Mouse (Mus musculus): ENCODE data around the gene Fbxw11. TPM values are rescaled to one million over a fixed set of nuclear protein-coding genes. Genes with fewer than 3 reads are reported as not detected.

Fbxw11 gene
- polyA plus RNA-seq, 1 experiment from 2014 or later, result 15.4 TPM

DNA sequence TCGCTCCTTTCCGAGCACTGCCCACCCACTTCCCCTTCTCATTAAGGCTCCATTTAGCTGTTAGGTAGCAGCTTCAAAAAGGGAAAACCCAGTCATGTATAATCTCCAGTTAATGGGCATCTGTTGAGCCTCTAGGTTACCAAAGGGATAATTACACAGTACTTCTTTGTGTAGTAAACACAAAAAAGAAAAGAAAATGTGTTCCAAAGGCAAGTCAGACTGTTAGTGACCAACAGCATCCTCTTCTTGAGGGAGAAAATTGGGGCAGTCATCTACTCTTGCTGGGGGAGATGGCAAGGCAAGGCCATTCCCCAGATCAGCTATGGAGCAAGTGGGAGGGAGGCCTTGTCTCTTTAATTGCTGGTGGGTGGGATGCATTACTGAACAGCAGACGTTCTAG lies 65.0 kb downstream of the Fbxw11 start:
- DNase-seq (no peak), ATAC-seq (no peak)
- Histone ChIP-seq H3K9me3 (ENCODE audit: low read length) (no peaks in the 10 kb centered on the region), H3K4me3 (ENCODE audit: low read depth, low read length) (no peak overlapping the region), H3K27ac (ENCODE audit: low read depth) (no peak overlapping the region), H3K27me3 (ENCODE audit: insufficient read depth, low read length) (no peaks in the 10 kb centered on the region), H3K4me1 (ENCODE audit: insufficient read depth) (no peaks in the 10 kb centered on the region; the same call in 1 of the 2 replicates), H3K36me3 (replicated peaks; ENCODE audit: insufficient read depth, low read length) (peaks cover 4% of the 10 kb centered on the region; the same call in 1 of the 2 replicates), H3K4me2 (ENCODE audit: low read depth, low read length) (no peak overlapping the region), H3K9ac (replicated peaks) (no peak overlapping the region)
- 62% methylated on average over 3 of the region's 3 CpGs for WGBS (ENCODE audit: insufficient replicate concordance)
- TF ChIP-seq EP300 (IDR thresholded peaks at IDR 0.05; ENCODE audit: low read depth), result no peak
- no peak for TF ChIP-seq CTCF (IDR thresholded peaks at IDR 0.05; ENCODE audit: low read depth)

DNA sequence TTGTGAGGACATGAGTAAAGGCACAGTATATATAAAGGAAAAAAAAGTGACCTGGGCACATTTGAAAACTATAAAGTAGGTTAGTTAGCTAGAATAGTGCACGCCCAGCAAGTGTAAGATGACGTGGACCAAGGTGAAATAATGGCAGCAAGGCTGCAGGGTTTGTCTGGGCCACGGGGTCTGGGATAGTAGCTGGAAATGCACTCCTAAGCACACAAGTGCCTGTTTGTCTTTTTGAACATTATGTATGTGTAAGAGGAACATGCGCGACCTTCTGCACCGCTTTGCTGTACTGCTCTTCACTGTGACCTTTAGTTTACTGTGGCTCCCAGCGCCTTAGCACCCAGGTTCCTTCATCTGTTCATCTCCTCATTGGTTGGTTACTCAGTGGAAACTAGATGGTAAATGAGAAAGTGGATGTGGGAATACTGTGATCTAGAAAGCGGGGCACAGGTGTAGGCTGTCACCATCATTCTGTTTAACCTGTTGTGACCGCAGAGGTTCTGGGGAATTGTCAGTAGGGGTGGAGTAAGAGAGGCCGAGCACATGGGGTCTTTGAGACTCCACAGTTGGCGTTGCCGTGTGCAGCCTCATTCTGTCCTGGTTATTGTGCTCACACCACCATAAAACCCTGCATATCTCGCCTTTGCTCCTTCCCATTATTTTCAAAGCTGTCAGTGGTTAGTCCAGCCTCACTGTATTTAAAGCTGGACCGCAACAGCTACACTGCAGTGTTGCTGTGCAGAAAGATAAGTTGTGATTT lies 66.4 kb downstream of the Fbxw11 start:
- Histone ChIP-seq H3K4me3 (ENCODE audit: low read depth, low read length) (no peak overlapping the region), H3K27ac (ENCODE audit: low read depth) (no peak overlapping the region), H3K27me3 (ENCODE audit: insufficient read depth, low read length) (no peaks in the 10 kb centered on the region), H3K9me3 (ENCODE audit: low read length) (no peaks in the 10 kb centered on the region), H3K4me2 (ENCODE audit: low read depth, low read length) (no peak overlapping the region), H3K36me3 (replicated peaks; ENCODE audit: insufficient read depth, low read length) (peaks cover 7% of the 10 kb centered on the region; the same call in 1 of the 2 replicates), H3K9ac (replicated peaks) (no peak overlapping the region), H3K4me1 (ENCODE audit: insufficient read depth) (no peaks in the 10 kb centered on the region)
- no peak for DNase-seq
- no peak for ATAC-seq
- TF ChIP-seq EP300 (IDR thresholded peaks at IDR 0.05; ENCODE audit: low read depth) (no peak), CTCF (IDR thresholded peaks at IDR 0.05; ENCODE audit: low read depth) (no peak)
- WGBS (ENCODE audit: insufficient replicate concordance), result 71% methylated on average over 14 of the region's 14 CpGs

DNA sequence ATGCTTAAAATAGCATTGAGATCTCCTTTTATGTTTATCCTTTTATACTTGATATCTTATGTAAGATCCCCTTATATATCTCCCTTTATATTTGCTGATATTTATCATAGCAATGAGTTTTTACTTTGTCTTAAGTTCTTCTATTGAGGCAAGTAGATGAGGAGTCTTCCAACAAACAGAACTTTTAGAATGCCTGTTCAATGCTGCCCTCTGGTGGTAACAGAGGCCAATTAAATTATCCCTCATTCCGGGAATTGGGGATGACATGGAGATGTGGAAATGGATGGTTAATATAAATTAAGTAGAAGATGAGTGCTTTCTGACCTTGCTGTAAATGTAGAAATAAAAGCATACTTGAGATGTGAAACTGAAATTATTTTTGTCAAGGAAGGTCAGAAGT lies 67.0 kb downstream of the Fbxw11 start:
- no peak overlapping the region for H3K27ac ChIP-seq (ENCODE audit: low read depth)
- DNase-seq (peak; percentile 34), ATAC-seq (no peak)
- H3K9me3 ChIP-seq (ENCODE audit: low read length), result no peaks in the 10 kb centered on the region
- 14% methylated on average over 1 of the region's 1 CpGs for WGBS (ENCODE audit: insufficient replicate concordance)
- H3K4me3 ChIP-seq (ENCODE audit: low read depth, low read length), result no peak overlapping the region
- no peak overlapping the region for H3K4me2 ChIP-seq (ENCODE audit: low read depth, low read length)
- H3K4me1 ChIP-seq (ENCODE audit: insufficient read depth), result no peaks in the 10 kb centered on the region
- H3K27me3 ChIP-seq (ENCODE audit: insufficient read depth, low read length), result no peaks in the 10 kb centered on the region
- TF ChIP-seq EP300 (IDR thresholded peaks at IDR 0.05; ENCODE audit: low read depth) (no peak), CTCF (IDR thresholded peaks at IDR 0.05; ENCODE audit: low read depth) (peak; percentile 90)
- H3K9ac ChIP-seq (replicated peaks), result no peak overlapping the region
- H3K36me3 ChIP-seq (replicated peaks; ENCODE audit: insufficient read depth, low read length), result peaks cover 10% of the 10 kb centered on the region; the same call in 1 of the 2 replicates

DNA sequence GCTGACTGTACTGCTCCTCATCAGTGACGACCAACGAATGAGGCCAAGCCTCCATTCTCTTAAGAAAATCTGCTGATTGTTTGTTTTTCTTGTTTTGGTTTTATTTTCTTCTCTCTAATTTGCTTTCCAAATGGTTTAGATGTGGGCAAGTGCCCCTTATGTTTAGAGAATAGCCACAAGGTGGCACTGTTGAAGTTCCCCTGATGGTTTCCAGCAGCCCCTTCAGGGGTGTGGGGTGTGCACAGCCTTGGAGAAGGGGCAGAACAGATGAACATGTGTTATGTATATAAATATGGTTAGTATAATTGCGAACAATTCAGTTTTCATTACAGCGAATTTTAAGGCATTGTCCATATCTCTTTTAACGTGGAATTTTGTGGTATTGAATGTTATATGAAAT lies 71.7 kb downstream of the Fbxw11 start:
- Histone ChIP-seq H3K4me3 (ENCODE audit: low read depth, low read length) (no peak overlapping the region), H3K27ac (ENCODE audit: low read depth) (no peak overlapping the region), H3K4me2 (ENCODE audit: low read depth, low read length) (no peak overlapping the region), H3K9ac (replicated peaks) (no peak overlapping the region), H3K36me3 (replicated peaks; ENCODE audit: insufficient read depth, low read length) (peaks cover 11% of the 10 kb centered on the region; the same call in 1 of the 2 replicates), H3K9me3 (ENCODE audit: low read length) (no peaks in the 10 kb centered on the region), H3K4me1 (ENCODE audit: insufficient read depth) (peaks cover 2% of the 10 kb centered on the region; the same call in 1 of the 2 replicates), H3K27me3 (ENCODE audit: insufficient read depth, low read length) (no peaks in the 10 kb centered on the region)
- 66% methylated on average over 5 of the region's 5 CpGs for WGBS (ENCODE audit: insufficient replicate concordance)
- DNase-seq, result no peak
- no peak for ATAC-seq
- TF ChIP-seq EP300 (IDR thresholded peaks at IDR 0.05; ENCODE audit: low read depth) (no peak), CTCF (IDR thresholded peaks at IDR 0.05; ENCODE audit: low read depth) (peak; percentile 60)

DNA sequence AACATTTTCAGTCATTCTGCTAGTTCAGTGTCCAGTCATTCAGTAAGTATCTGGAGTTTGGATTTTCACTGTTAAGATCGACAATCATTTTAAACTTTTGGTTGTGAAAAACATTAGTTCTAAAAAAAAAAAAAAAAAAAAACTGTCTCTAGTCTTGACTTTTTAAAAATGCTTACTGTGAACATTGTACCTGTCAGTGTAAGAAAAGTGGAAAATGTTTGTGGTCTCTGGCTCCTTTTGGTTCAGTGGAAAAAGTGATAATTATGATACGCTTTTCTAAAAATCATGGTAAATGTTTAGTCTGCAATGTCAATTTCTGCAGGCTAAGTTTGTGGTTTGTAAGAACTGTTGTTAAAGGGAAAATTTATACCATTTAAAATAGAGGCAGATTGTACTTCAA lies 72.4 kb downstream of the Fbxw11 start:
- peaks cover 2% of the 10 kb centered on the region; the same call in 1 of the 2 replicates for H3K4me1 ChIP-seq (ENCODE audit: insufficient read depth)
- 85% methylated on average over 2 of the region's 2 CpGs for WGBS (ENCODE audit: insufficient replicate concordance)
- ATAC-seq (no peak), DNase-seq (no peak)
- no peak overlapping the region for H3K4me3 ChIP-seq (ENCODE audit: low read depth, low read length)
- peaks cover 11% of the 10 kb centered on the region; the same call in 1 of the 2 replicates for H3K36me3 ChIP-seq (replicated peaks; ENCODE audit: insufficient read depth, low read length)
- H3K27me3 ChIP-seq (ENCODE audit: insufficient read depth, low read length), result no peaks in the 10 kb centered on the region
- no peak overlapping the region for H3K4me2 ChIP-seq (ENCODE audit: low read depth, low read length)
- no peak overlapping the region for H3K27ac ChIP-seq (ENCODE audit: low read depth)
- TF ChIP-seq EP300 (IDR thresholded peaks at IDR 0.05; ENCODE audit: low read depth) (no peak), CTCF (IDR thresholded peaks at IDR 0.05; ENCODE audit: low read depth) (no peak)
- H3K9me3 ChIP-seq (ENCODE audit: low read length), result no peaks in the 10 kb centered on the region
- no peak overlapping the region for H3K9ac ChIP-seq (replicated peaks)

DNA sequence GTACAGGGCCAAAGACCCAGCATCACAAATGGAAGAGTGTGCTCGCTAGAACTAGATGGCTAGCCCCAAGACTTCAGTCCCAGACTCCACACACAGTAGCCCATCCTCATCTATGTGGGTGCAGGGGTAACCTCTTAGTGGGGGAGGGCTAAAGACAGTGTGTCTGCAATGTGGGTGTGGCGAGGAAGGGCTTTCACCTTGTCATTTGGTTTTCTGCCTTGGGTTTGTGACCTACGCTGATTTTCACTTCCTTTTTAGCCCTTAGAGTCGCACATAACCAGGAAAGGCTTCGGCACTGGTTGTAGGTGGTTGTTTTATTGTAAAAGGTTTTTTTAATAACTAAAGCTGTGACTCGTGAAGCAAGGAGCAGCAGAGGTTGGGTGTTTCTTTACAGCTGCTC lies 73.0 kb downstream of the Fbxw11 start:
- ATAC-seq (no peak), DNase-seq (no peak)
- no peak overlapping the region for H3K4me3 ChIP-seq (ENCODE audit: low read depth, low read length)
- no peak overlapping the region for H3K4me2 ChIP-seq (ENCODE audit: low read depth, low read length)
- peaks cover 2% of the 10 kb centered on the region; the same call in 1 of the 2 replicates for H3K4me1 ChIP-seq (ENCODE audit: insufficient read depth)
- WGBS (ENCODE audit: insufficient replicate concordance), result 63% methylated on average over 6 of the region's 6 CpGs
- H3K27me3 ChIP-seq (ENCODE audit: insufficient read depth, low read length), result no peaks in the 10 kb centered on the region
- TF ChIP-seq CTCF (IDR thresholded peaks at IDR 0.05; ENCODE audit: low read depth) (no peak), EP300 (IDR thresholded peaks at IDR 0.05; ENCODE audit: low read depth) (no peak)
- peaks cover 11% of the 10 kb centered on the region; the same call in 1 of the 2 replicates for H3K36me3 ChIP-seq (replicated peaks; ENCODE audit: insufficient read depth, low read length)
- no peak overlapping the region for H3K27ac ChIP-seq (ENCODE audit: low read depth)
- no peak overlapping the region for H3K9ac ChIP-seq (replicated peaks)
- H3K9me3 ChIP-seq (ENCODE audit: low read length), result no peaks in the 10 kb centered on the region

All from liver, postnatal 0 days (tissue).